Mouse (Mus musculus) cerebellum, postnatal 36 days (tissue): Measurements from ENCODE around the gene Hpcal4.
"Not testable (repeated sequence)": the region's sequence is repeated elsewhere in the genome, so short reads cannot be mapped to it uniquely, and the experiment has no call there.

ENCODE experiments used
- DNase-seq, 2 experiments: peaks; one replicate each; pipeline ENCODE4 v3.0.0; 2021 to 2022; ENCODE audit warnings: mixed read lengths in 2 of 2

The Hpcal4 gene

DNA sequence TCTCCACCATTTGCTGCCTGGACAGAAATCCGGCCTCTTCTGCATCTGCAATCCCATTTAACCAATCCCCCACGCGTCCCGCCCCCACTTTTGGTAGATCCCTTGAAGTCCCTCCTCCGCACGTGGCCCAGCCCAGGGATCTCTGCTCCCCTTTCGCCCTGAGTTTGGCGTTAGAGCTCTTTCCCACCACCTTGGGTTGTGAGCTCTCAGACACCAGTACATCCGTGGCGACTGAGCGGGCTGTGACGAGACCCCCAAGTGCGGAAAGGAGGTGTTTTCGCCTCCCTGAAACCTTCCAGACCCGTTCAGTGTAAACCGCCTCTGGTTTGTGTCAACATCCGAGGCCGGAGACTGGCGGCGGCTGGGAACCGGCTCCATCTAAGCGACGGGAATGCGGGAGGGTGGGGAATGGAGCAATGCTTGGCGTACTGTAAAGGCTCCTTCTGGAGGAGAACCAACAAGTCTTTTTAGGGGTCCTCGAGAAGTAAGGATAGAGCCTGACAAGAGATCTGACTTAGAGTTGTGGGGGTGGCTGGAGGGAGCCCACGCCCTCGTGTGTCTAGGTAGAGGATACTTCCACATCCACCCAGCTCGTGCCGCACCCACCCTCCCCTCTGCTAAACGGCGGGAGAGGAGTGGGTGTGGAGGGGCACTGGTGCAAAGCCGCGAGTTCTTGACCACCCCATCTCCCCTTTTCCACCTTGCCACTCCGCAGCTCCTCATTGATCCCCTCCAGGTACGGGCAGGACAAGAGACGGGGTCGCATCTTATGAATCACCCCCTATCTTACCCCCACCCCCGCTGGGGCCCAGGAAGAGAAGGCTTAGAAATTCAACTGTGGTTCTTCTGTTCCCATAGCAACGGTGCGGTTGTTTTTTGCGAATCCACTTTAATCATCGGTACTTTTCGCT lies at the start of gene Hpcal4:
TSS of gene Hpcal4 (plus strand) at position 900 of the 911 bp plus-strand sequence.
- peak; percentile 28 to 54 for DNase-seq

- DNase-seq = no peak
Measured at GRCm38 (mm10) chr4:123137551-123137950, 45.5 kb upstream of the Hpcal4 start.

DNA sequence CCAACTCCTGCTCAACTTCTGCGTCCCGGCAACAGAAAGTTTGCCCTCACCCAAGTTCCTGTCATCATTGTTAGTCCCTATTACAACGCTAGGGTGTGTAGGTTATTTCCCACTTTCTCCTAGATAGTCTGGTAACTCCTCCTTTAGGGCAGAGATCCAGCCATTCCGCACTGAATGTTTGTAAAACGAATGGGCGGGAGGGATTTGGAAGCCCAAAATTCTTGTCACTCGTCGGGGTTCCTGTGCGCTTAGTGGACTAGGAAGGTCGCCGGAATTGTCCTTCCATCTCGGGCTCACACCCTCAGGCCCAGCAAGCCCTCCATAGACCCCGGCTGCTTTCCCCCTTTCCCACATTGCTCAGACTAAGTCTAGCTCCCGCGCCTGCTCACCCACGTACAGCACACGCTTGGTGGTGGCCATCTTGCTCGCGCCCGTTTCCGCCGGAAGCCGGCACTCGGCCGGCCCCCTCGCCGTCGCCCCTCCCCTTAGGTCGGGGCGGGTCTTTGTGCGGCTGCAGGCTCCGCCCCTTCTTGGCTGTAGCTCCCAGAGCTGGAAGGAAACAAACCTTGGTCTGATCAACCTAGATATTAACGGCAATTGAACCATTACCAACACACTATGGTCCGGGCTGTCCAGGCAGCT lies 43.4 kb upstream of the Hpcal4 start, which contains the start of gene Ppie:
TSS of gene Ppie (minus strand) at position 439 of the 642 bp plus-strand sequence.
- peak; percentile 73 to 79 for DNase-seq

- no peak for DNase-seq
Measured at GRCm38 (mm10) chr4:123147446-123148150, 35.4 kb upstream of the Hpcal4 start.

DNA sequence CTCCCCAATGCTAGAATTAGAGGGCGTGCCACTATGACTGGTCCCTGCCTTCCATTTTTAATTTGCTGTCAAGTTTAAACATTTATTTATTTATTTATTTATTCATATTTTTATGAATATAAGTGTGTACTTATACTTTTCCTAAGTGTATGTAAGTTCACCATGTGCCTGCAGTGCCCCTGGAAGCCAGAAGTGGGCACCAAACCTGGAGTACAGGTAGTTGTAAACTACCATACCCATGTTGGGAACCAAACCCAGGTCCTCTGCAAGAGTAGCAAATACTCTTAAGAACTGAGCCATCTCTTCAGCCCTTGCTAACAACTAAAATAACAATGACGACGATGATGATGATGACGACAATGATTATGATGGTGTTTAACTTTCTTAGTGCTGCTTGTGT lies 31.0 kb upstream of the Hpcal4 start:
- no peak for DNase-seq

DNA sequence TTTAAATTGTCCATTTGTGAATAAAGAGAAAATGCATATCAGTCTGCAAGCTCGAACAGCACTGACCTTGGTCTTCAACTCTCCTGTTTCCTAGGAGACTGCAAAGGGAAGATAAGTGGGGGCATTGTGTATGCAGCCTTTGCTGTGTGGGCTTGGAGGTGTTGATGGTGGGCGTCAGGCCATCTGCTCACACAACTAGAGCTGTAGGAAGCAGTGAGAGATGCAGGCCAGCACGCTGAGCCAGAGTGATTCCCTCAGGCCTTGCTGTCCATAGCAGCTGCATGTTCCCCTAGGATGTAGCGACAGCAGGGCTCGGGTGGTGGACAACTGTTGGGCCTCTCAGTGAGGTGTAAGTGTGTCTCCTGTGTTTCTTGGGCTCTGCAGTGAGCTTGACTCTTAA lies 30.1 kb upstream of the Hpcal4 start:
- no peak for DNase-seq

- peak in 1 of 2 experiments; percentile 51 for DNase-seq
Measured at GRCm38 (mm10) chr4:123155004-123155403, 28.0 kb upstream of the Hpcal4 start.

DNA sequence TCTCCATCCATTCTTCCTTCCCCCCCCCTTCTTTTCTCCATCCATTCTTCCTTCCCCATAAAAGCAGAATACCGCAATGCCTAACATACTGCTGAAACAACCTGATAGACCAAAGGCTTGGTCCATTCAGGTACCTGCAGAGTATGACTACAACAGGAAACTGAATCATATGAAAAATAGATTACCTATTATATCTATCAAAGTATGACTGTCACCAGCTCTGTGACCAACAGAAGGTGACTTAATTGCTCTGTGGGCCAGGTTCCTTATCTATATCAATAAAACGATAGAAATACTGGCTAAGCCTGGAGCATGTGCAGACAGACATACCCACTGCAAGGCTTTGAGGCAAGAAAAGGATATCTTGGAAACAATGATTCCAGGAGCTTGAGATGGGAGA lies 27.6 kb upstream of the Hpcal4 start:
- no peak for DNase-seq

GRCm38 (mm10) chr4:123155840-123156239 lies 27.2 kb upstream of the Hpcal4 start:
- no peak for DNase-seq

GRCm38 (mm10) chr4:123160571-123160970 lies 22.5 kb upstream of the Hpcal4 start:
- DNase-seq = no peak

- DNase-seq = not testable (repeated sequence)
Measured at GRCm38 (mm10) chr4:123161251-123161650, 21.8 kb upstream of the Hpcal4 start.

DNA sequence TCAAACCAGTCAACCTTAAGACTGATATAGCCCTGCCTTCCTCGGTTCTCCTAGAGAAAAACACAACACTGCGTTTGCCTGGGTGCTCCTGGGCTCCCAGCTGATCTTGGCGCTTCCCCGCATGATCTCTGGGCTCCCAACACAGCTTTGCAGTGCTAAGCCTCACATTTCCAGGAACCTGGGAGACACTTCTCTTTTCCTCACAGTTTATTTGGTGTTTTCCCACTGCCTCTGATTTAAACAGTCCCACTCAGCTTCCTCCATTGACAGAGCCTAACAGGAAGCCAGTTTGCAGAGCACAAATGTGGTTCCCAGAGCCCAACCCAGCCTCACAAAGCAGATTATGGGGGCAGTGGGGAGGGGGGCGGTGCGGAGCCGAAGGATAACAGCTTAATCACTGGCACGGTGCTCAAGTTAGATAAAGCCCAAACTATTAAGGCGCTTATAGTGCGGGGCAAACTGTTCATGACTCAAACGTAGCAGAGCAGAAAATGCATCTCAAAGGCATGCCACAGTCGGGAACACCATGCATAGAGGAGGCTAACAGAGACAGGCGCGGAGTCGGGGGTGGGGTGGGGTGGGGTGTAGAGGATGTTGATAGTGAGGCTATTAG lies 20.6 kb upstream of the Hpcal4 start:
- no peak for DNase-seq

DNA sequence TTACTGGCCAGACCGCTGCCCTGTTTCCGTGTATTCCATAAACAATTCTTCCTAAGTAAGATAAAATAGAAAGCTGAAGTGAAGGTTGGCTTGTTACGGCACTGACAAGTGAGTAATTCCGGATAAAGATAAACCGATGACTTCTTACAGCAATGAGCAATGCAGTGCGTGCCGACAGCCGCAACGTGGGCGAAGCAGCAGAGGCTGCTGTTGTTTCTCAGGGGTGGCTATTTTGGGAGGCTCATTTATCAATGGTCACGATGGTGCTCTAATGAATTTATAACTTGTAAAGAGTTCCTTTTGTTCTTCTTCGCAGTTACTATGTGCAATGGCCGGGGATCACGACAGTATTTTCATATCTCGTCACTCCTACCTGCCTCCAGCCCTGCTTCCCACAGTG lies 18.9 kb upstream of the Hpcal4 start:
- no peak for DNase-seq

DNA sequence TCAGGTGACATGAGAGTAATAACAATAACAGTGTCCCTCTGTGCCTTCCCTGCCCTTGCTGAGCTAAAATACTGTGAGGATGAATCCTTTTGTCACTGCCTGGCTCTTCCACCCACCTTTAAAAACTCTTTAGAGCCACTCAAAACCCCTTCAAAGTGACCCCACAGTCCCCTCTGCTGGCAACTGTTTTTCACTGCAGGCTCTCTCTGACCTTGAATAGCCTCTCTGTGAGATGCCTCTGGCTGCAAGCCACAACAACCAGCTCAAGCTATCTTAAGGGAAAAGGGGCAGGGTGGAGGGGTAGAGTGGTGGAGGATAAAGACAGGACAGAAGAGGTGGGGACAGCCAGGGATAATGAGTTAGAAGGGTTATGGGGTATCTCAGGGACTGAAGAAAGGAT lies 11.2 kb upstream of the Hpcal4 start:
- no peak for DNase-seq

DNA sequence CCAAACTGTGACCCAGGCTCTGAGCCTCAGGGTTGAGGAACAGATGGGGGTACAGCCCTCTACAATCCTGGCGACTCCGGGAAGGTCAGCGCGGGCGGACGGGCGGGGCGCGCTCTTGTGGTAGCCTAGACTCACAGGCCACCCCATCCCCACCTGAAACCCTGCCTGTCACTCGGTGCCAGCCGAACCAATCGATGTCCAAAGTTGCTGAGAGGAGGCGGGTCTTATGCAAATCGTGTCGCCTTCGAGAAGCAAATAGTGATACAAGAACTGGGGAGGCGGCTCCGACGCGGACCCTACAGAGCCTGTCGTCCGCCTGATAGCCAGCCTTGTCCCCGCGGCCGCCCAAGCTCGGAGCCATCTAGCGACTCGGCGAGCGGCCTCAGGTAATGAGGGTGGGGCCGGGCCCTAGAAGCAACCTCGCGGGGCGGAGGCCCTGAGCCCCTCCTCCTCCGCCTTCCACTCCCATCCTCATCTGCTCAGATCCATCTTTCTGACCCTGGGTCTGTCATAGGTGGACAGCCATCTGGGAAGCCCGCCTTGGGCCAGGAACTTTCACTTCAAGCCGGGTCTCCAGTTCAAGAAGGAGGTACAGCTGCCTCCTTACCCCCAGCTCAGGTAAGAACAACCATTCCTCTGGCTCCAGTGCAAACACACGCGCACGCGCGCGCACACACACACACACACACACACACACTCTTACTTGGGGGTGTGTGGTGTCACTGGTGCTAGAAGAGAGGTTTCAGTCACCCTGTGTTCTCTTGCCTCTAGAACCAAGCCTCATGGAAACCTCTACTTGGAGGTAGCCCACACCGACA lies 421 bp downstream of the Hpcal4 start:
- peak; percentile 86 to 87 for DNase-seq

GRCm38 (mm10) chr4:123184816-123185215 lies 1.8 kb downstream of the Hpcal4 start:
- DNase-seq = no peak

- DNase-seq = no peak
Measured at GRCm38 (mm10) chr4:123192336-123192735, 9.3 kb downstream of the Hpcal4 start.

DNA sequence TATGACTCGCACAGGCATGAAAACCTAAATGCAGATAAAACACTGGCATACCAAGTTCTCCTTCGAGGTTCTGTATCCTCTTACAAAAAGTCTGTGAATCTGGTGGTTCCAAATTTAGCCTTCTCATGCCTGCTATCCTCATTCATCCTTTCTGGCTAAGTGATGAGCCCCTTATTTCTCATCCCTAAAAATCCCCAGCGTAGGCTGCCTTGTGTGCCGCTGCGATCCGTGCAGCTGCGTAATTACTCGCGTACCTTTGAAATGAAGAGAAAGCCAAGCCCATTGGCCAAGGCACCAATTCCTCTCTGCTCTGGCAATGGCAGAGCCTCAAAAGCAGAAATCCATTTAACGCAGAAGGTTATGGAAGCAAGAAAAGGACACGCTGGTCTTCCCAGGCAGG lies 10.8 kb downstream of the Hpcal4 start:
- DNase-seq = no peak

DNA sequence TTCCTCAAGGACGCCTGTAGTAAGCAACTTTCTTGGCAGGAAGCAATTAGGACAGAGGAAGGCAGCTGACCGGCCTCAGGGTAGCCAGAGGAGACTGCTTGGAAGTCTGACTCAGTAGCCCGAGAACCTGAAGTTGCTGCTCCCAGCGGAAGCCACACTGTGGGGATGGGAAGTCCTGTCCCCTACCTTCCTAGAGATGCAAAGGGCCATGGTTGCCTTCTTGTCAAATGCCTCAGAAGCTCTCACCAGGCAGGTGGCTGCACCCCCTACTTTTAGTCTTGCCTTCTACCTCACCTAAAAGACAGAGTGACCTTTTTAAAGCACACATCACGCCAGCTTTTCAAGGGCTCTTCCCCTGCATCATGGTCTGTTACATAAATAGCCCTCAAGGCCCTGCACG lies 13.7 kb downstream of the Hpcal4 start:
- no peak for DNase-seq

DNA sequence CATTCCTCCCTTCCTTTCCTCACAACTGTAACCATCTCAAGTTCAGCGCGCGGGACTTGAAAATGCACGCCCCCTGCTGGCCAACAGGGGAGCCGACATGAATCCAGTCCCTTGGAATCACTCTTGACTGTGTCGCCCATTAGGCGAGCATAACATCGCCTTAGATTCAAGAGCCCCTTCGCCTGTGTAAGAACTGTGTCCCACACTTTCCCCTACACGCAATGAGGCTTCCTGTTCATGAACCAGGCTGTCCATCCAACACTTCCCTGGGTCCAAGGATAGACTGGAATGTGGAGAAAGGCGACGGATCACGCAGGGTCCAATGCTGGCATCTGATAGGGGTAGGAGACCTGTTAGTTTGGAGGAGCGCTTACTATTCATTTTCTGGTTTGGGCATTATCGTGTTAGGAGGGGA lies 17.8 kb downstream of the Hpcal4 start:
- DNase-seq = peak; percentile 82 to 84

GRCm38 (mm10) chr4:123201186-123202093 lies 18.4 kb downstream of the Hpcal4 start, which contains the start of gene Nt5c1a:
TSS of gene Nt5c1a (plus strand) at chr4:123201504.
- DNase-seq = peak; percentile 67 to 75
